Mouse (Mus musculus) forelimb bud, embryonic 11.5 days (tissue): ENCODE measurements around the gene Camk2d.

Experiments used
- DNase-seq: peaks from one replicate; pipeline ENCODE4 v3.0.0-alpha.2; 2012; ENCODE audit warnings: low read depth, low spot score

Camk2d gene

GRCm38 (mm10) chr3:126612748-126613509 is 16.8 kb downstream of the Camk2d start:
- no peak for DNase-seq

- DNase-seq = no peak
Observed at GRCm38 (mm10) chr3:126613510-126614128, 17.5 kb downstream of the Camk2d start.

- no peak for DNase-seq
Observed at GRCm38 (mm10) chr3:126615306-126615705, 19.2 kb downstream of the Camk2d start.

GRCm38 (mm10) chr3:126620152-126620551 is 24.1 kb downstream of the Camk2d start:
- DNase-seq = no peak

- DNase-seq = no peak
Observed at GRCm38 (mm10) chr3:126622509-126622908, 26.4 kb downstream of the Camk2d start.

- DNase-seq = no peak
Observed at GRCm38 (mm10) chr3:126624994-126625763, 29.1 kb downstream of the Camk2d start.

- DNase-seq = no peak
Observed at GRCm38 (mm10) chr3:126625764-126626040, 29.6 kb downstream of the Camk2d start.

- DNase-seq = no peak
Observed at GRCm38 (mm10) chr3:126627968-126628367, 31.9 kb downstream of the Camk2d start.

- no peak for DNase-seq
Observed at GRCm38 (mm10) chr3:126628380-126628779, 32.3 kb downstream of the Camk2d start.

GRCm38 (mm10) chr3:126629040-126629439 is 32.9 kb downstream of the Camk2d start:
- DNase-seq = no peak

GRCm38 (mm10) chr3:126630111-126630869 is 34.2 kb downstream of the Camk2d start:
- DNase-seq = no peak

- no peak for DNase-seq
Observed at GRCm38 (mm10) chr3:126631583-126631982, 35.5 kb downstream of the Camk2d start.

GRCm38 (mm10) chr3:126632580-126632979 is 36.5 kb downstream of the Camk2d start:
- DNase-seq = no peak

GRCm38 (mm10) chr3:126634171-126634570 is 38.1 kb downstream of the Camk2d start:
- no peak for DNase-seq

- no peak for DNase-seq
Observed at GRCm38 (mm10) chr3:126638259-126638658, 42.2 kb downstream of the Camk2d start.

GRCm38 (mm10) chr3:126639098-126639513 is 43.0 kb downstream of the Camk2d start:
- no peak for DNase-seq

GRCm38 (mm10) chr3:126640443-126641251 is 44.5 kb downstream of the Camk2d start:
- DNase-seq = no peak

- DNase-seq = no peak
Observed at GRCm38 (mm10) chr3:126641451-126641850, 45.3 kb downstream of the Camk2d start.

- no peak for DNase-seq
Observed at GRCm38 (mm10) chr3:126643071-126644010, 47.2 kb downstream of the Camk2d start.

GRCm38 (mm10) chr3:126650332-126650731 is 54.2 kb downstream of the Camk2d start:
- no peak for DNase-seq
